Mouse (Mus musculus) C2C12 (cell line): ENCODE measurements around the gene Cyp2r1.

Experiments used
- CTCF ChIP-seq: IDR thresholded peaks from one replicate; pipeline ENCODE4 v1.5.1; 2011; ENCODE audit not compliant: control insufficient read depth, insufficient read depth, insufficient read length
- MYOG ChIP-seq: IDR thresholded peaks from one replicate; pipeline ENCODE4 v1.6.1; 2011; ENCODE audit not compliant: control insufficient read depth, insufficient read length; ENCODE audit errors: extremely low read depth

DNA sequence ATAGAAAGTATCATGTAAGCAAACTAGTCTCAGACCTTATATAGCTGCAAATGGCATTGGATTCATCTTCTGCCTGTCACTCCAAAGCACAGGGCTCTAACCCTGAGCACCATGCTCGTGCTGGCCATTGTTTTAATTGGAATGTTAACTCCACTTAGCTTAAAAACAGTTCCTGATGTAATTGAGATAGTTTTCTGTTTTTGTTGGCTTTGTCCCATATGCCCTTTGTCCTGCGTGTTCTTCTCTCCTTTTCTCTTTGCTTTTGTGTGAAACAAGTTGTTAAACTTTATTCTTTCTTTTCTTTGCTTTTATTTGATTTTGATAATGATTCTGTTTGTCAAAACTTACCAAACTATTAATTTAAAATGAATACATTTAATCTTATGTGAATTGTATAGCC lies 19.7 kb upstream of the Cyp2r1 start:
- TF ChIP-seq CTCF (no peak), MYOG (no peak)
